Mouse (Mus musculus) forebrain, embryonic 10.5 days (tissue): ENCODE data around the gene Epb41l4b. TPM values are rescaled to one million over a fixed set of nuclear protein-coding genes. Genes with fewer than 3 reads are reported as not detected.

Source experiments
- DNase-seq: peaks from one replicate; pipeline ENCODE4 v3.0.0-alpha.2; 2017; ENCODE audit warnings: low spot score; ENCODE audit errors: extremely low spot score
- H3K27ac ChIP-seq: fragments of 300-500 bp; sonication (generic); 2 replicates; pipeline ENCODE4 v1.5.1; 2016; ENCODE audit warnings: mild to moderate bottlenecking
- H3K27me3 ChIP-seq: fragments of 300-500 bp; sonication (generic); 2 replicates; pipeline ENCODE4 v1.6.1; 2016; ENCODE audit warnings: mild to moderate bottlenecking; ENCODE audit not compliant: poor library complexity, severe bottlenecking
- H3K36me3 ChIP-seq: fragments of 300-500 bp; sonication (generic); replicated peaks from 2 replicates; pipeline ENCODE4 v1.6.1; 2016; ENCODE audit warnings: mild to moderate bottlenecking, moderate library complexity
- H3K4me1 ChIP-seq: fragments of 300-500 bp; sonication (generic); 2 replicates; pipeline ENCODE4 v1.6.1; 2016
- H3K4me3 ChIP-seq: fragments of 300-500 bp; sonication (generic); 2 replicates; pipeline ENCODE4 v1.5.1; 2016; ENCODE audit warnings: mild to moderate bottlenecking, moderate library complexity
- H3K9me3 ChIP-seq: fragments of 300-500 bp; sonication (generic); 2 replicates; pipeline ENCODE4 v1.6.1; 2016; ENCODE audit warnings: mild to moderate bottlenecking, moderate library complexity
- WGBS: fragments of 180-500 bp; shearing (Covaris S2); methylation state at CpG from one replicate; pipeline ENCODE4 v1.1.7; 2016; 5-methylcytosine and 5-hydroxymethylcytosine counted together
- polyA plus RNA-seq: library from polyadenylated mRNA; unstranded; fragments of >200 nt; fragmentation: Nextera tagmentation; extraction: Ambion mirVana; gene quantifications from 2 replicates; pipeline ENCODE4 v1.2.1, GENCODE M21; 2016

Gene Epb41l4b
- polyA plus RNA-seq, 1 experiment from 2014 or later = 0.37 TPM

GRCm38 (mm10) chr4:56957518-56957917, 185.7 kb downstream of the Epb41l4b start:
- Histone ChIP-seq H3K27me3 (no peaks in the 10 kb centered on the region), H3K4me1 (0 out of 2 replicates have a peak, but pooled peaks cover 2% of the 10 kb centered on the region), H3K27ac (no peak overlapping the region), H3K9me3 (no peaks in the 10 kb centered on the region), H3K36me3 (no peaks in the 10 kb centered on the region), H3K4me3 (no peak overlapping the region)
- no peak for DNase-seq
- WGBS = 65% methylated on average over 9 of the region's 9 CpGs

- no peaks in the 10 kb centered on the region for H3K27me3 ChIP-seq
- no peaks in the 10 kb centered on the region for H3K9me3 ChIP-seq
- WGBS = 75% methylated on average over 6 of the region's 6 CpGs
- H3K36me3 ChIP-seq = no peaks in the 10 kb centered on the region
- DNase-seq = no peak
- 0 out of 2 replicates have a peak, but pooled peaks cover 2% of the 10 kb centered on the region for H3K4me1 ChIP-seq
- no peak overlapping the region for H3K4me3 ChIP-seq
- H3K27ac ChIP-seq = no peak overlapping the region
Measured at GRCm38 (mm10) chr4:56953235-56953634, 190.0 kb downstream of the Epb41l4b start.

GRCm38 (mm10) chr4:56951701-56952100, 191.5 kb downstream of the Epb41l4b start:
- no peak for DNase-seq
- H3K4me1 ChIP-seq = peaks cover 10% of the 10 kb centered on the region
- H3K27ac ChIP-seq = no peak overlapping the region
- no peaks in the 10 kb centered on the region for H3K27me3 ChIP-seq
- H3K4me3 ChIP-seq = no peak overlapping the region
- H3K36me3 ChIP-seq = no peaks in the 10 kb centered on the region
- WGBS = 86% methylated on average over 3 of the region's 3 CpGs
- no peaks in the 10 kb centered on the region for H3K9me3 ChIP-seq

GRCm38 (mm10) chr4:56949494-56949893, 193.7 kb downstream of the Epb41l4b start:
- H3K9me3 ChIP-seq = no peaks in the 10 kb centered on the region
- H3K27me3 ChIP-seq = no peaks in the 10 kb centered on the region
- DNase-seq = no peak
- H3K27ac ChIP-seq = no peak overlapping the region
- H3K36me3 ChIP-seq = no peaks in the 10 kb centered on the region
- H3K4me3 ChIP-seq = no peak overlapping the region
- peaks cover 32% of the 10 kb centered on the region for H3K4me1 ChIP-seq
- WGBS = 66% methylated on average over 6 of the region's 6 CpGs

- peak within 1 kb of the TSS; percentile 95 for H3K27ac ChIP-seq
- no peaks in the 10 kb centered on the region for H3K27me3 ChIP-seq
- H3K36me3 ChIP-seq = 0 out of 2 replicates have a peak, but pooled peaks cover 3% of the 10 kb centered on the region
- no peaks in the 10 kb centered on the region for H3K9me3 ChIP-seq
- peak; percentile 95 for DNase-seq
- WGBS = under 1% methylated on average over 107 of the region's 107 CpGs
- peak within 1 kb of the TSS; percentile 86 for H3K4me3 ChIP-seq
- H3K4me1 ChIP-seq = peaks cover 55% of the 10 kb centered on the region
Measured at GRCm38 (mm10) chr4:56946641-56947640, 196.3 kb downstream of the Epb41l4b start, which contains the start of gene Tmem245. Gene Tmem245 (minus strand): TSS chr4:56947437.

- 3% methylated on average over 14 of the region's 14 CpGs for WGBS
- 0 out of 2 replicates have a peak, but pooled peaks cover 3% of the 10 kb centered on the region for H3K36me3 ChIP-seq
- peaks cover 55% of the 10 kb centered on the region for H3K4me1 ChIP-seq
- DNase-seq = no peak
- peak overlapping the region; percentile 86 for H3K4me3 ChIP-seq
- H3K9me3 ChIP-seq = no peaks in the 10 kb centered on the region
- H3K27me3 ChIP-seq = no peaks in the 10 kb centered on the region
- H3K27ac ChIP-seq = peak overlapping the region; percentile 95
Measured at GRCm38 (mm10) chr4:56946180-56946579, 197.1 kb downstream of the Epb41l4b start.

GRCm38 (mm10) chr4:56944286-56944685, 199.0 kb downstream of the Epb41l4b start:
- Histone ChIP-seq H3K27ac (no peak overlapping the region), H3K9me3 (no peaks in the 10 kb centered on the region), H3K4me1 (peaks cover 59% of the 10 kb centered on the region), H3K27me3 (no peaks in the 10 kb centered on the region), H3K36me3 (0 out of 2 replicates have a peak, but pooled peaks cover 3% of the 10 kb centered on the region), H3K4me3 (no peak overlapping the region)
- no peak for DNase-seq
- 76% methylated on average over 4 of the region's 4 CpGs for WGBS

GRCm38 (mm10) chr4:56943258-56943657, 200.0 kb downstream of the Epb41l4b start:
- peaks cover 59% of the 10 kb centered on the region for H3K4me1 ChIP-seq
- H3K27me3 ChIP-seq = no peaks in the 10 kb centered on the region
- H3K9me3 ChIP-seq = no peaks in the 10 kb centered on the region
- H3K36me3 ChIP-seq = peaks cover 6% of the 10 kb centered on the region; the same call in 1 of the 2 replicates
- no peak for DNase-seq
- 0 out of 2 replicates have a peak overlapping the region, but pooled peaks have one; percentile 11 for H3K27ac ChIP-seq
- 42% methylated on average over 1 of the region's 1 CpGs for WGBS
- no peak overlapping the region for H3K4me3 ChIP-seq

- no peaks in the 10 kb centered on the region for H3K27me3 ChIP-seq
- no peak overlapping the region for H3K4me3 ChIP-seq
- DNase-seq = no peak
- 86% methylated on average over 1 of the region's 1 CpGs for WGBS
- H3K4me1 ChIP-seq = peaks cover 54% of the 10 kb centered on the region
- H3K36me3 ChIP-seq = peaks cover 9% of the 10 kb centered on the region
- no peak overlapping the region for H3K27ac ChIP-seq
- no peaks in the 10 kb centered on the region for H3K9me3 ChIP-seq
Measured at GRCm38 (mm10) chr4:56942567-56942966, 200.7 kb downstream of the Epb41l4b start.

Other genes starting within 250 kb of the Epb41l4b start
- 11.1 and 13.2 TPM in 2 replicates for gene Tmem245, start 196.0 kb downstream of the Epb41l4b start, polyA plus RNA-seq
- gene Frrs1l, start 153.0 kb downstream of the Epb41l4b start, polyA plus RNA-seq = 1.4 and 1.5 TPM in 2 replicates
- gene Ptpn3, start 158.4 kb upstream of the Epb41l4b start, polyA plus RNA-seq = 1.1 and 1.3 TPM in 2 replicates